Mouse (Mus musculus): ENCODE data around the gene Zfp423.

Gene Zfp423

GRCm38 (mm10) chr8:87746072-87746471 lies 213.3 kb downstream of the Zfp423 start:
- no peak for DNase-seq (ENCODE audit: low read depth, low spot score)

GRCm38 (mm10) chr8:87745125-87745698 lies 214.2 kb downstream of the Zfp423 start:
- DNase-seq (ENCODE audit: low read depth, low spot score): no peak

- DNase-seq (ENCODE audit: low read depth, low spot score): no peak
Observed at GRCm38 (mm10) chr8:87744556-87744955, 214.8 kb downstream of the Zfp423 start.

GRCm38 (mm10) chr8:87742016-87742415 lies 217.4 kb downstream of the Zfp423 start:
- DNase-seq (ENCODE audit: low read depth, low spot score): no peak

GRCm38 (mm10) chr8:87740946-87741530 lies 218.4 kb downstream of the Zfp423 start:
- no peak for DNase-seq (ENCODE audit: low read depth, low spot score)

GRCm38 (mm10) chr8:87737900-87738299 lies 221.5 kb downstream of the Zfp423 start:
- no peak for DNase-seq (ENCODE audit: low read depth, low spot score)

- no peak for DNase-seq (ENCODE audit: low read depth, low spot score)
Observed at GRCm38 (mm10) chr8:87734902-87735301, 224.5 kb downstream of the Zfp423 start.

GRCm38 (mm10) chr8:87734496-87734895 lies 224.9 kb downstream of the Zfp423 start:
- DNase-seq (ENCODE audit: low read depth, low spot score): no peak

- DNase-seq (ENCODE audit: low read depth, low spot score): no peak
Observed at GRCm38 (mm10) chr8:87731062-87731461, 228.3 kb downstream of the Zfp423 start.

- no peak for DNase-seq (ENCODE audit: low read depth, low spot score)
Observed at GRCm38 (mm10) chr8:87723015-87723414, 236.4 kb downstream of the Zfp423 start.

GRCm38 (mm10) chr8:87719137-87719815 lies 240.1 kb downstream of the Zfp423 start:
- DNase-seq (ENCODE audit: low read depth, low spot score): no peak

GRCm38 (mm10) chr8:87717445-87717844 lies 241.9 kb downstream of the Zfp423 start:
- DNase-seq (ENCODE audit: low read depth, low spot score): no peak

GRCm38 (mm10) chr8:87716726-87717248 lies 242.6 kb downstream of the Zfp423 start:
- no peak for DNase-seq (ENCODE audit: low read depth, low spot score)

- no peak for DNase-seq (ENCODE audit: low read depth, low spot score)
Observed at GRCm38 (mm10) chr8:87715731-87716682, 243.4 kb downstream of the Zfp423 start.

- DNase-seq (ENCODE audit: low read depth, low spot score): no peak
Observed at GRCm38 (mm10) chr8:87713946-87714345, 245.4 kb downstream of the Zfp423 start.

GRCm38 (mm10) chr8:87711955-87712354 lies 247.4 kb downstream of the Zfp423 start:
- no peak for DNase-seq (ENCODE audit: low read depth, low spot score)

GRCm38 (mm10) chr8:87708127-87708637 lies 251.2 kb downstream of the Zfp423 start:
- no peak for DNase-seq (ENCODE audit: low read depth, low spot score)

- no peak for DNase-seq (ENCODE audit: low read depth, low spot score)
Observed at GRCm38 (mm10) chr8:87707176-87707575, 252.2 kb downstream of the Zfp423 start.

GRCm38 (mm10) chr8:87704756-87705155 lies 254.6 kb downstream of the Zfp423 start:
- no peak for DNase-seq (ENCODE audit: low read depth, low spot score)

- DNase-seq (ENCODE audit: low read depth, low spot score): no peak
Observed at GRCm38 (mm10) chr8:87702790-87703311, 256.5 kb downstream of the Zfp423 start.

- no peak for DNase-seq (ENCODE audit: low read depth, low spot score)
Observed at GRCm38 (mm10) chr8:87702051-87702521, 257.3 kb downstream of the Zfp423 start.

All from brain, embryonic 18.5 days (tissue).